ENCODE assay signal across 24 mouse cellular contexts in the genomic region with DNA sequence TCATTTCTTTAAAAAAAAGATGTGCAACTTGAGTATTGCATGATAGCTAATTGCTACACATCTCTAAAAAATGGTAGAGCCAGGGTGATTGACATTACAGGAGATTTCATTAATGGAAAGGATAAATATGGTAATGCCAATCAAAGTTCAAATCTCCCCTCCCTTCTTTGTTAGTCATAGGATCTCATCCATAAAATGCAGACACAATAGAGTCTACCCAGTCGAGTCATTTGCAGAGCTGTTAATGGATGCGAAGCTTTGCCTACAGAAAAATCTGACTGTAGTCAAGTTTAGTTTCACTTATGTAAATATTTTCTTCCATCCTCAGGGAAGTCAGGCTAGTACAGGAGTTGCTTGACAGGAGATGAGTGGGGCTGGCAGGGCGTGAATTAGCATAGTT.
"Had no signal": no experiment of that assay in that cellular context is flagged by ENCODE, and none has a peak within 500 bp of the region (broad histone marks: within the 10 kb centered on the region; RNA-seq: fewer than 3 reads in every experiment).

No protein-coding gene starts in this region.

- H3K4me2 ChIP-seq: limb, embryonic 13.5 days; liver, embryonic 12.5 days; liver, embryonic 15.5 days; lung, embryonic 15.5 days; neural tube, embryonic 13.5 days had no signal

- H3K36me3 ChIP-seq: limb, embryonic 10.5 days; limb, embryonic 13.5 days; liver, embryonic 12.5 days; liver, embryonic 15.5 days; lung, embryonic 15.5 days; midbrain, embryonic 10.5 days; neural tube, embryonic 13.5 days had no signal

- H3K9me3 ChIP-seq: limb, embryonic 10.5 days; limb, embryonic 13.5 days; liver, embryonic 15.5 days; lung, embryonic 15.5 days; megakaryocyte, embryonic 14.5 days; midbrain, embryonic 10.5 days; neural tube, embryonic 13.5 days had no signal

- H3K4me3 ChIP-seq: layer of hippocampus, adult 2 months; limb, embryonic 10.5 days; limb, embryonic 13.5 days; liver, embryonic 12.5 days; liver, embryonic 15.5 days; lung, embryonic 15.5 days; megakaryocyte, embryonic 14.5 days; midbrain, embryonic 10.5 days; myocyte; neural tube, embryonic 13.5 days had no signal

- H3K27me3 ChIP-seq: limb, embryonic 13.5 days; liver, embryonic 12.5 days; liver, embryonic 15.5 days; lung, embryonic 15.5 days; megakaryocyte, embryonic 14.5 days; neural tube, embryonic 13.5 days had no signal

- H3K9ac ChIP-seq: limb, embryonic 13.5 days; liver, embryonic 12.5 days; liver, embryonic 15.5 days; lung, embryonic 15.5 days; neural tube, embryonic 13.5 days had no signal

- H3K27ac ChIP-seq: kidney, postnatal 0 days; layer of hippocampus, adult 2 months; limb, embryonic 10.5 days; limb, embryonic 13.5 days; liver, embryonic 12.5 days; liver, embryonic 15.5 days; lung, embryonic 15.5 days; midbrain, embryonic 10.5 days; neural tube, embryonic 13.5 days; stomach, postnatal 0 days had no signal

- H3K4me1 ChIP-seq: limb, embryonic 10.5 days; limb, embryonic 13.5 days; liver, embryonic 12.5 days; liver, embryonic 15.5 days; lung, embryonic 15.5 days; megakaryocyte, embryonic 14.5 days; neural tube, embryonic 13.5 days had no signal

- ATAC-seq: liver, embryonic 12.5 days had no signal

- DNase-seq: kidney, adult 2 months; kidney, postnatal 25 days; liver; lung, adult 18-20 months; lung, postnatal 10 days; lung, postnatal 36 days; right cerebral cortex, adult 18-20 months; right cerebral cortex, postnatal 14 days; right cerebral cortex, postnatal 4 days; thymus, adult 2 months; thymus, postnatal 14 days; thymus, postnatal 4 days had no signal
